Mouse (Mus musculus): ENCODE results near the gene Aldh16a1. TPM values are rescaled to one million over a fixed set of nuclear protein-coding genes. Genes with fewer than 3 reads are reported as not detected.

Aldh16a1 gene
- total and polyA plus RNA-seq, 3 experiments: 26.9 to 49.8 (median 45.1) TPM

DNA sequence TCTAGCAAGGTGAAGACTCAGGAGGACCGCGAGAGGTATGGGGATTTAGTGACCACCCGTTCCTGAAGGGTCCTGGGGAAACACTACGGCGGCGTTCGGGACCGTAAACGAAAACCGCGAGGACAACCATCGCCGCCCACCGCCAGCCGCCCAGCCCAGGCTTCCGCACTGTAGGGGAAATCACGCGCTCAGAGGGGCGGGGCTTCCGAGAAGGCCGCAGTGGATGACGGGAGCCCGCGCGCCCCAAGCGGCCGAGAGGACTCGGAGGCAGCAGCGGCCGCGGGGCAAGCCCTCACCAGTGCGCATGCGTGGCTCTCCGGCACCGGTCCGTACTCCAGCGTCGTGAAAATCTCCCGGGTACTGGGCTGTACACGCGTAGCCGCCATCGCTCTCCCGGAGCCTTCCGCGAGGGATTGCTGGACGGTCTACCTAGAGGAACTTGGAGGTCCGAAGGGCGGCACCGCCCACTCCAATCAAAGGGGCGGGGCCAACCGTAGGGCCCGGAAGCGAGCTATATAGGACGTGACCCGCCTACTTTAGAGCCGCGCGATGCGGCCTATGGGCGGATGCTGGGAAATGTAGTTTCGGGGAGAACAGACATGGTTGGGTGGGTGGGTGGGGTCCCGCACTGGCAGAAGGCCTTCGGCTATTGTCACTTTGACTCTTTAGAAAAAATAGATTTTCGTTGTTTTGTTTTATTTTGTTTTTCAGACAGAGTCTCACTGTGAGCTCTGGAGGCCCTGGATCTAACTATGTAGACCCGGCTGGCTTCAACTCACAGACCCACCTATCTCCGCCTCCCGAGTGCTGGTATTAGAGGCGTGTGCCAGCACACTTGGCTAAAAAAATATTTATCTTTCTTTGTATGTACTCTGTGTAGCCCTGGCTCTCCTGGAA lies at the start of gene Aldh16a1, which contains the start of gene Pih1d1 (continued):
- TF ChIP-seq ELF1 (IDR thresholded peaks at IDR 0.05; ENCODE audit: low read depth, low read length): peak; percentile 92

DNA sequence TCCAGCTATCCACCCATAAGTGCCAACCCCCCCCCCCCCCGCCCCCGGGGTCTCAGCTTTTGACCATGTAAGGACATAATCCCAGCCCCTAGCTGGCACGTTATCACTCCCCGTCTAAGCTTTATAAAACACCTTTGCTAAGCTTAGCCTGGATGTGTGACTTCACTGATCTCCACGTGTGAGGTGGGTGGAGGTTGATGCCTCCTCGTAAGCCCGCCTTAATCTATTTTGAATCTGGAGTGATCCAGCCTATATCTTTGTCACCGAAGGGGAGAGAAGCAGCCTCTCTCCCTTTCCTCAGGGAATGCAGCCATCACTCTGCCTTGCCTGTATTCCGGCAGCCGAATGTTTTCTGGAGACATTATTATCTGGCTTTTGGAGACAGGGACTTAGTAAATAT lies 48.3 kb upstream of the Aldh16a1 start:
- TF ChIP-seq BHLHE40 (IDR thresholded peaks at IDR 0.05; ENCODE audit: low read depth, low read length) (no peak), MAFK (IDR thresholded peaks at IDR 0.05; ENCODE audit: insufficient replicate concordance, low read length) (no peak), SMC3 (IDR thresholded peaks at IDR 0.05; ENCODE audit: low read depth, low read length) (no peak)
- Histone ChIP-seq H3K4me2 (ENCODE audit: insufficient read depth, low read depth, poor library complexity, severe bottlenecking) (no peak overlapping the region), H3K4me1 (ENCODE audit: control insufficient read depth in 1 of 2, insufficient read depth in 2 of 2) (peaks cover 2 to 16% of the 10 kb centered on the region in 2 experiments; a peak in 3 of 4 replicates), H3K27ac (ENCODE audit: insufficient read depth, low read depth) (no peak overlapping the region), H3K79me2 (replicated peaks; ENCODE audit: control insufficient read depth, extremely low read depth, insufficient read depth, poor library complexity, severe bottlenecking) (no peaks in the 10 kb centered on the region), H3K36me3 (replicated peaks in 1 of 2; ENCODE audit: control insufficient read depth in 1 of 2, insufficient read depth in 1 of 2, low read length in 1 of 2) (no peaks in the 10 kb centered on the region), H3K9ac (ENCODE audit: insufficient read depth, low read depth) (no peak overlapping the region), H3K27me3 (replicated peaks) (peaks cover 31% of the 10 kb centered on the region), H3K9me3 (replicated peaks; ENCODE audit: low read length) (peaks cover 9% of the 10 kb centered on the region), H3K4me3 (replicated peaks in 1 of 3; ENCODE audit: low read depth in 2 of 3, low read length in 2 of 3, poor library complexity in 1 of 3) (no peak overlapping the region)
- in situ Hi-C loops (cut with MboI; ENCODE audit: low pct_ligation_motif_present, low pct_unique_long_range_greater_than_20kb, low sequenced_read_pairs) (no loop called here), dilution Hi-C loops (cut with MboI; ENCODE audit: extremely low pct_ligation_motif_present, extremely low pct_unique_long_range_greater_than_20kb, low sequenced_read_pairs) (no loop called here)
- DNase-seq (ENCODE audit: extremely low read depth): no peak

DNA sequence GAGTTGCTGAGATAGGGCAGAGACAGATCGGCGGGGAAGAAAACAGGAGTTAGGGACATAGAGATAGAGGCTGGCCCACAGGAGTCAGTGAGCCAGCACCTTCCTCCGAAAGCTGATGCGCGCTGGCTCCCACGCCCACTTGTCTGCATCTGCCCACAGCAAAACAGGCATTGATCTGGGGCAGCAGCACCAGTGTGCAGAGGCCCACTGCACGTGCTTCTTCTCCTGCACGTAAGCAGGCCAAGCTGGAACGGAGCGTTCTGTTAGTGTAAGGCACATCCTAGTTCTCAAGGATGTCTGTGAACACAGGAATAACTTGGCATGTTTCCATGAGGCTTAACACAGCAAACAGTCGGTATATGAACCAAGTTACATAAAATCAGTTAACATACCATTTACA lies 44.6 kb upstream of the Aldh16a1 start:
- peaks cover 61% of the 10 kb centered on the region for H3K27me3 ChIP-seq (replicated peaks)
- H3K4me1 ChIP-seq (ENCODE audit: control insufficient read depth in 1 of 2, insufficient read depth in 2 of 2): peaks cover 0 to 17% of the 10 kb centered on the region in 2 experiments; a peak in 2 of 4 replicates
- no peaks in the 10 kb centered on the region for H3K9me3 ChIP-seq (replicated peaks; ENCODE audit: low read length)
- no peak overlapping the region for H3K9ac ChIP-seq (ENCODE audit: insufficient read depth, low read depth)
- no peaks in the 10 kb centered on the region for H3K36me3 ChIP-seq (replicated peaks in 1 of 2; ENCODE audit: control insufficient read depth in 1 of 2, insufficient read depth in 1 of 2, low read length in 1 of 2)
- in situ Hi-C loops (cut with MboI; ENCODE audit: low pct_ligation_motif_present, low pct_unique_long_range_greater_than_20kb, low sequenced_read_pairs): no loop called here
- no peak overlapping the region for H3K4me2 ChIP-seq (ENCODE audit: insufficient read depth, low read depth, poor library complexity, severe bottlenecking)
- dilution Hi-C loops (cut with MboI; ENCODE audit: extremely low pct_ligation_motif_present, extremely low pct_unique_long_range_greater_than_20kb, low sequenced_read_pairs): no loop called here
- no peak overlapping the region for H3K27ac ChIP-seq (ENCODE audit: insufficient read depth, low read depth)
- no peak overlapping the region for H3K4me3 ChIP-seq (replicated peaks in 1 of 3; ENCODE audit: low read depth in 2 of 3, low read length in 2 of 3, poor library complexity in 1 of 3)
- DNase-seq (ENCODE audit: extremely low read depth): no peak
- no peaks in the 10 kb centered on the region for H3K79me2 ChIP-seq (replicated peaks; ENCODE audit: control insufficient read depth, extremely low read depth, insufficient read depth, poor library complexity, severe bottlenecking)
- TF ChIP-seq JUN (IDR thresholded peaks at IDR 0.05; ENCODE audit: insufficient read depth, low read depth, low read length) (no peak), UBTF (IDR thresholded peaks at IDR 0.05; ENCODE audit: low read depth, low read length) (no peak), RCOR1 (conservative IDR thresholded peaks at IDR 0.05; ENCODE audit: low read depth, low read length) (no peak), MYC (IDR thresholded peaks at IDR 0.05; ENCODE audit: low read depth, low read length) (no peak), JUND (conservative IDR thresholded peaks at IDR 0.05; ENCODE audit: low read depth, low read length) (no peak), POLR2AphosphoS2 (IDR thresholded peaks at IDR 0.05; ENCODE audit: low read depth, low read length) (no peak), MAZ (IDR thresholded peaks at IDR 0.05; ENCODE audit: low read depth, low read length) (no peak), ETS1 (conservative IDR thresholded peaks at IDR 0.05; ENCODE audit: low read depth, low read length) (no peak), MAX (IDR thresholded peaks at IDR 0.05; ENCODE audit: low read length) (no peak), USF1 (IDR thresholded peaks at IDR 0.05; ENCODE audit: low read depth, low read length) (no peak), USF2 (conservative IDR thresholded peaks at IDR 0.05; ENCODE audit: low read depth, low read length) (no peak), POLR2A (IDR thresholded peaks at IDR 0.05; ENCODE audit: low read depth, low read length) (no peak), HCFC1 (IDR thresholded peaks at IDR 0.05; ENCODE audit: low read depth, low read length) (no peak), EP300 (IDR thresholded peaks at IDR 0.05; ENCODE audit: low read length) (no peak)

Data from CH12.LX (cell line).